Mouse (Mus musculus) brain, embryonic 14.5 days (tissue): ENCODE results near the gene 4921511C20Rik. TPM values are rescaled to one million over a fixed set of nuclear protein-coding genes. Genes with fewer than 3 reads are reported as not detected.

Experiments used
- DNase-seq: peaks from one replicate; pipeline ENCODE4 v3.0.0-alpha.2; 2011; ENCODE audit warnings: low read depth
- CTCF ChIP-seq: fragments of 200-500 bp; IDR thresholded peaks from 2 replicates; pipeline ENCODE4 v1.5.1; 2012; ENCODE audit warnings: inconsistent platforms, mild to moderate bottlenecking, moderate library complexity, borderline replicate concordance; ENCODE audit not compliant: insufficient read depth, insufficient read length; ENCODE audit errors: extremely low read depth
- POLR2A ChIP-seq: fragments of 200-500 bp; IDR thresholded peaks from 2 replicates; pipeline ENCODE4 v1.6.1; 2012; ENCODE audit warnings: mild to moderate bottlenecking, inconsistent platforms, borderline replicate concordance; ENCODE audit not compliant: poor library complexity, insufficient read depth, insufficient read length, severe bottlenecking; ENCODE audit errors: extremely low read depth
- polyA plus RNA-seq: library from polyadenylated mRNA; depleted of rRNA; stranded (reverse); fragments of >200 nt; gene quantifications from 2 replicates; pipeline ENCODE4 v1.2.3, GENCODE M21; 2012; rRNA removed

The 4921511C20Rik gene
- polyA plus RNA-seq = not detected in 2 replicates

- TF ChIP-seq POLR2A (no peak), CTCF (no peak)
- no peak for DNase-seq
Observed at GRCm38 (mm10) chrX:127393993-127394392, at the start of gene 4921511C20Rik. Gene 4921511C20Rik, plus strand, starts transcription at chrX:127394293.
